Mouse (Mus musculus) liver, adult 2 months (tissue): ENCODE results near the gene Sdr9c7. TPM values are rescaled to one million over a fixed set of nuclear protein-coding genes. Genes with fewer than 3 reads are reported as not detected.

Experiments used
- DNase-seq: peaks from one replicate; pipeline ENCODE4 v3.0.0-alpha.2; 2011; ENCODE audit warnings: low read depth, low spot score; ENCODE audit errors: extremely low read depth
- H3K27ac ChIP-seq: fragments of 200-500 bp; replicated peaks from 2 replicates; pipeline ENCODE4 v1.5.1; 2012; ENCODE audit warnings: low read depth, mild to moderate bottlenecking, control low read depth, inconsistent platforms, low read length; ENCODE audit not compliant: insufficient read depth
- H3K27me3 ChIP-seq: fragments of 200-500 bp; 2 replicates; pipeline ENCODE4 v1.6.1; 2012; ENCODE audit warnings: mild to moderate bottlenecking, moderate library complexity, low read length, inconsistent platforms; ENCODE audit not compliant: control insufficient read depth, insufficient read depth
- H3K36me3 ChIP-seq: fragments of 200-500 bp; 2 replicates; pipeline ENCODE4 v1.6.1; 2012; ENCODE audit warnings: low read length, inconsistent platforms; ENCODE audit not compliant: control insufficient read depth, insufficient read depth
- H3K4me1 ChIP-seq: fragments of 200-500 bp; 2 replicates; pipeline ENCODE4 v1.6.1; 2011; ENCODE audit warnings: low read length; ENCODE audit not compliant: control insufficient read depth, insufficient read depth
- H3K4me3 ChIP-seq: fragments of 200-500 bp; 2 replicates; pipeline ENCODE4 v1.5.1; 2011; ENCODE audit warnings: low read depth, mild to moderate bottlenecking, control low read depth, low read length, moderate library complexity; ENCODE audit not compliant: insufficient read depth
- H3K79me2 ChIP-seq: fragments of 200-500 bp; 2 replicates; pipeline ENCODE4 v1.6.1; 2012; ENCODE audit warnings: inconsistent platforms, mild to moderate bottlenecking, low read length, moderate library complexity; ENCODE audit not compliant: control insufficient read depth, insufficient read depth
- H3K9ac ChIP-seq: fragments of 200-500 bp; 2 replicates; pipeline ENCODE4 v1.6.1; 2012; ENCODE audit warnings: low read depth, mild to moderate bottlenecking, control low read depth, inconsistent platforms, low read length
- CTCF ChIP-seq: fragments of 200-500 bp; IDR thresholded peaks from 2 replicates; pipeline ENCODE4 v1.5.1; 2011; ENCODE audit warnings: low read depth, low read length, control low read depth
- POLR2A ChIP-seq: fragments of 200-500 bp; IDR thresholded peaks from 2 replicates; pipeline ENCODE4 v1.6.1; 2011; ENCODE audit warnings: low read length, control low read depth; ENCODE audit not compliant: insufficient read depth; ENCODE audit errors: extremely low read depth
- WGBS: fragments of 180-500 bp; shearing (Covaris S2); methylation state at CpG from one replicate; pipeline ENCODE4 v1.1.7; 2018; 5-methylcytosine and 5-hydroxymethylcytosine counted together
- polyA plus RNA-seq: library from polyadenylated mRNA; depleted of rRNA; stranded (reverse); fragments of >200 nt; gene quantifications from 2 replicates; pipeline ENCODE4 v1.2.3, GENCODE M21; 2012
- total RNA-seq: library from RNA; depleted of rRNA; stranded (reverse); fragments of >200 nt; gene quantifications from 2 replicates; pipeline ENCODE4 v1.2.3, GENCODE M21; 2014

Sdr9c7 gene
- total and polyA plus RNA-seq, 2 experiments: 20.4 to 25.6 TPM

- 20% methylated on average over 2 of the region's 2 CpGs for WGBS
- DNase-seq: peak; percentile 97
- Histone ChIP-seq H3K27ac (peak overlapping the region; percentile 95), H3K27me3 (no peaks in the 10 kb centered on the region), H3K4me1 (peaks cover 38% of the 10 kb centered on the region), H3K9ac (no peak overlapping the region), H3K36me3 (no peaks in the 10 kb centered on the region), H3K79me2 (no peaks in the 10 kb centered on the region; the same call in 1 of the 2 replicates), H3K4me3 (no peak overlapping the region)
- TF ChIP-seq POLR2A (no peak), CTCF (no peak)
Observed at GRCm38 (mm10) chr10:127877681-127878080, 20.6 kb upstream of the Sdr9c7 start.

- no peaks in the 10 kb centered on the region for H3K27me3 ChIP-seq
- TF ChIP-seq POLR2A: no peak
- no peak for TF ChIP-seq CTCF
- H3K36me3 ChIP-seq: peaks cover 2% of the 10 kb centered on the region; the same call in 1 of the 2 replicates
- WGBS: 20% methylated on average over 3 of the region's 3 CpGs
- peaks cover 38% of the 10 kb centered on the region for H3K4me1 ChIP-seq
- H3K4me3 ChIP-seq: no peak overlapping the region
- DNase-seq: no peak
- peak overlapping the region; percentile 57 for H3K9ac ChIP-seq
- H3K27ac ChIP-seq: peak overlapping the region; percentile 95
- H3K79me2 ChIP-seq: no peaks in the 10 kb centered on the region
Observed at GRCm38 (mm10) chr10:127878262-127879057, 19.9 kb upstream of the Sdr9c7 start.

GRCm38 (mm10) chr10:127879155-127879688 lies 19.1 kb upstream of the Sdr9c7 start:
- H3K4me1 ChIP-seq: peaks cover 45% of the 10 kb centered on the region
- no peak for TF ChIP-seq CTCF
- peak; percentile 71; the same call in 1 of the 2 replicates for TF ChIP-seq POLR2A
- DNase-seq: peak; percentile 98
- WGBS: 24% methylated on average over 3 of the region's 3 CpGs
- no peaks in the 10 kb centered on the region for H3K79me2 ChIP-seq
- peak overlapping the region; percentile 80 for H3K9ac ChIP-seq
- H3K27me3 ChIP-seq: no peaks in the 10 kb centered on the region
- peaks cover 9% of the 10 kb centered on the region for H3K36me3 ChIP-seq
- H3K4me3 ChIP-seq: peak overlapping the region; percentile 36
- peak overlapping the region; percentile 95 for H3K27ac ChIP-seq

- H3K9ac ChIP-seq: peak overlapping the region; percentile 42
- H3K79me2 ChIP-seq: peaks cover 5% of the 10 kb centered on the region; the same call in 1 of the 2 replicates
- H3K36me3 ChIP-seq: peaks cover 24% of the 10 kb centered on the region
- H3K27me3 ChIP-seq: no peaks in the 10 kb centered on the region
- peaks cover 58% of the 10 kb centered on the region for H3K4me1 ChIP-seq
- 21% methylated on average over 4 of the region's 4 CpGs for WGBS
- peak overlapping the region; percentile 93 for H3K27ac ChIP-seq
- DNase-seq: peak; percentile 91
- TF ChIP-seq POLR2A (no peak), CTCF (no peak)
- no peak overlapping the region for H3K4me3 ChIP-seq
Observed at GRCm38 (mm10) chr10:127881041-127881440, 17.3 kb upstream of the Sdr9c7 start.

GRCm38 (mm10) chr10:127886551-127886950 lies 11.8 kb upstream of the Sdr9c7 start:
- peak overlapping the region; percentile 77; the same call in 1 of the 2 replicates for H3K4me3 ChIP-seq
- H3K36me3 ChIP-seq: peaks cover 24% of the 10 kb centered on the region
- H3K27me3 ChIP-seq: no peaks in the 10 kb centered on the region
- H3K27ac ChIP-seq: peak overlapping the region; percentile 99
- WGBS: 26% methylated on average over 1 of the region's 1 CpGs
- peak overlapping the region; percentile 86 for H3K9ac ChIP-seq
- peaks cover 33% of the 10 kb centered on the region for H3K4me1 ChIP-seq
- peak; percentile 95 for DNase-seq
- 0 out of 2 replicates have a peak, but pooled peaks have one; percentile 27 for TF ChIP-seq POLR2A
- TF ChIP-seq CTCF: no peak
- H3K79me2 ChIP-seq: peaks cover 10% of the 10 kb centered on the region; the same call in 1 of the 2 replicates

- peaks cover 24% of the 10 kb centered on the region for H3K36me3 ChIP-seq
- TF ChIP-seq POLR2A (no peak), CTCF (no peak)
- H3K79me2 ChIP-seq: peaks cover 10% of the 10 kb centered on the region; the same call in 1 of the 2 replicates
- peak; percentile 82 for DNase-seq
- peak overlapping the region; percentile 96 for H3K27ac ChIP-seq
- peaks cover 36% of the 10 kb centered on the region for H3K4me1 ChIP-seq
- H3K27me3 ChIP-seq: no peaks in the 10 kb centered on the region
- peak overlapping the region; percentile 86 for H3K9ac ChIP-seq
- WGBS: 26% methylated on average over 4 of the region's 4 CpGs
- H3K4me3 ChIP-seq: peak overlapping the region; percentile 77
Observed at GRCm38 (mm10) chr10:127886971-127887370, 11.3 kb upstream of the Sdr9c7 start.
